Mouse (Mus musculus) B cell, adult 62 days (primary cell): ENCODE data around the gene Arfgap2. TPM values are rescaled to one million over a fixed set of nuclear protein-coding genes. Genes with fewer than 3 reads are reported as not detected.

Experiments used
- total RNA-seq: library from RNA; stranded (reverse); gene quantifications from 4 replicates; pipeline ENCODE4 v1.2.4, GENCODE M21; 2023

The Arfgap2 gene
- 151 to 189 TPM (median 166 TPM) in 4 replicates for total RNA-seq

GRCm38 (mm10) chr2:91264711-91265681 lies at the start of gene Arfgap2:
Arfgap2 (plus strand) TSS chr2:91264974.

DNA sequence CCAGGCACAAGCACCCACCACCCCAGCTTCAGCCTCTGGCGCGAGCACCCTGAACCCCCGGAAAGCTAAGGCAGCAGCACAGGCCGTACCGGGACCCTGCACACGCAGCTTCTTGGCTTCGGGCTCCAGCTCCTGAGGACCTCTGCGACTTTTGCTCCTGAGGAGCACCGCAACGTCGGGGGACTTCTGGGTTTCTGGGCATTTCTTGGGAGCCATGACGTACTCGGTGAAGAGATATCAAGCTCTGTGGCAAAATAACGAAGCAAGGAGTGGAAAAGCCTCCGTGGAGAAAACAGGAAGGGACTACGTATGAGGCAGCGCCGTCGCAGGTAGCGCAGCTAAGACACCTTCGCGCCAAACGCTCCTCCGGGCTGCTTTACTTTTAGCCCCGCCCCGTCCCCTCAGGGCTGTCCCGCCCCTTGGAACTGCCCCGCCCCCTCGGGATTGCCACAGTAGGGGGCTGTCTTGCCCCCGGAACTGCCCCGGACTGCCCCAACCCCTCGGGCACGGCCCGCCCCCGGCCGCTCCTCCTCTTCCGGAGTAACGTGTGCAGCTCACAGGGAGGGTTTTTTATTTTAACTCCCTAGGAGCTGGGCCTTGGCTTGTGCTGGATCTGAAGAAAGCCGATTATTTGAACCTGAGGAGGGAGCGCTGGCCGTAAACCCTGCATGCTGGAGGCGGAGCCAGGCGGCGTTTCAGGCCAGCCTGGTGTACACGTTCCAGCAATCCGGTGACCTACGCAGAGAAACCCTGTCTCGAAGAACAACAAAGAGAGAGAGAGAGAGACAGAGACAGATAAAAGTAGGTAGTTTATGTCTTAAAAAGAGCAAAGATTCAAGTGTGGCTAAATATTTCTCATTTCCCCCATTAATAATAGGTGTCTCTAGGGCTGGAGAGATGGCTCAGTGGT lies 27.9 kb upstream of the Arfgap2 start, which contains the start of gene Ddb2:
Ddb2 (minus strand) TSS at position 382 of the 910 bp plus-strand sequence.

DNA sequence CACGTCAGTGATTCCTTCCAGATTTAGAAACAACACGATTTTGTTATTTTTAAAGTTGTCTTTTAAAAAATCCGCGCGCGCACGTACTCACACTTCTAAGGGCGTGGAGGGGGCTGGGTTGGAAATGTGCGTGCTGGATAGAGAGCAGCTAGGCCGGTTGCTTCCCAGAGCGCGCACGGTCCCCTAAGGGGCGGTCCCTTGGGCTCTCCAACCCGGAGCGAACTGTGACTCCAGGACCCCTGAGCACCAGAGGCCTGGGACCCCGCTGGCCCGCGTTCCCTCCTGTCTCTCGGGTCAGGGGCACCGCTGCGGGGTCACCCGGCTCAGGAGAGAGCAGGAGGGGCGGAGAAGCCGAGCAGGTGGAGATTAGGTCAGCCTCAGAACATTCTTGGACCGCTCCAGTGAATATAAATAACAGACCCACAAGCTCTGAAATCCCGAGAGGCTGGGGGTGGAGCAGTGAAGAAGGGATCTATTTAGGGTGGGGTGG lies 9.1 kb upstream of the Arfgap2 start, which contains the start of gene Pacsin3:
Pacsin3 (plus strand) TSS at position 294 of the 490 bp plus-strand sequence.

Other genes with a start within 250 kb of the Arfgap2 start
- 0.57 to 0.58 TPM in 2 of 4 replicates, not detected in the others for gene Rapsn, start 229.4 kb upstream of the Arfgap2 start, total RNA-seq
- gene Psmc3, start 211.0 kb upstream of the Arfgap2 start, total RNA-seq, result 106 to 119 TPM (median 112 TPM) in 4 replicates
- 20.1 to 27.0 TPM (median 22.7 TPM) in 4 replicates for gene Slc39a13, start 194.6 kb upstream of the Arfgap2 start, total RNA-seq
- 94.6 to 123 TPM (median 103 TPM) in 4 replicates for gene Spi1, start 182.6 kb upstream of the Arfgap2 start, total RNA-seq
- 1.5 to 1.9 TPM (median 1.7 TPM) in 4 replicates for gene Mybpc3, start 146.8 kb upstream of the Arfgap2 start, total RNA-seq
- gene Madd, start 81.1 kb upstream of the Arfgap2 start, total RNA-seq, result 97.5 to 113 TPM (median 111 TPM) in 4 replicates
- 2.2 to 4.7 TPM (median 2.6 TPM) in 4 replicates for gene Nr1h3, start 62.1 kb upstream of the Arfgap2 start, total RNA-seq
- gene Acp2, start 62.1 kb upstream of the Arfgap2 start, total RNA-seq, result 3.9 to 5.7 TPM (median 4.4 TPM) in 4 replicates
- 39.2 to 49.1 TPM (median 43.6 TPM) in 4 replicates for gene Ddb2, start 28.0 kb upstream of the Arfgap2 start, total RNA-seq
- gene Pacsin3, start 9.0 kb upstream of the Arfgap2 start, total RNA-seq, result not detected in 4 replicates
- 5.0 to 7.7 TPM (median 6.4 TPM) in 4 replicates for gene 1110051M20Rik, start 179.7 kb downstream of the Arfgap2 start, total RNA-seq
- 0.17 to 0.24 TPM (median 0.21 TPM) in 3 of 4 replicates, not detected in the other for gene Lrp4, start 192.5 kb downstream of the Arfgap2 start, total RNA-seq